Mouse (Mus musculus): ENCODE results near the gene Wdr17. TPM values are rescaled to one million over a fixed set of nuclear protein-coding genes. Genes with fewer than 3 reads are reported as not detected.

Gene Wdr17
- total RNA-seq, 1 experiment from 2014 or later = not detected

- ATAC-seq (ENCODE audit: extremely low read depth, insufficient number of reproducible peaks, low FRiP score, poor library complexity, severe bottlenecking) = no peak
Observed at GRCm38 (mm10) chr8:54808217-54808616, 78.8 kb downstream of the Wdr17 start.

GRCm38 (mm10) chr8:54806173-54806572, 80.8 kb downstream of the Wdr17 start:
- no peak for ATAC-seq (ENCODE audit: extremely low read depth, insufficient number of reproducible peaks, low FRiP score, poor library complexity, severe bottlenecking)

DNA sequence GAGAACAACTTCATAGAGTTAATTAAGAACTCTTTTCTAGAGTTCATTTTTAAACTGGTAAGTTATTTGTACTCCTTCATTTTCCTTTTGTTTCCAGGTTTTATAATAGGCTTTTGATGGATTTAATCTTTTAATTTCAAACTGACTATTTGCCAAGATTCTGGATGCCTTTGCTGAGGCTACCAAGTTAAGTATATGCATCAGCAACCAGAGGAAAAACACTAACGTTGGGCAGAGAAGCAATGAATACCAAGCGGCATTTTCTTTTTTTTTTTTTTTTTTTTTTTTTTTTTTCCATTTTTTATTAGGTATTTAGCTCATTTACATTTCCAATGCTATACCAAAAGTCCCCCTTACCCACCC, 94.3 kb downstream of the Wdr17 start:
- ATAC-seq (ENCODE audit: extremely low read depth, insufficient number of reproducible peaks, low FRiP score, poor library complexity, severe bottlenecking) = no peak

- ATAC-seq (ENCODE audit: extremely low read depth, insufficient number of reproducible peaks, low FRiP score, poor library complexity, severe bottlenecking) = no peak
Observed at GRCm38 (mm10) chr8:54791858-54792698, 94.9 kb downstream of the Wdr17 start.

GRCm38 (mm10) chr8:54780134-54780942, 106.6 kb downstream of the Wdr17 start:
- no peak for ATAC-seq (ENCODE audit: extremely low read depth, insufficient number of reproducible peaks, low FRiP score, poor library complexity, severe bottlenecking)

GRCm38 (mm10) chr8:54779317-54780133, 107.5 kb downstream of the Wdr17 start:
- ATAC-seq (ENCODE audit: extremely low read depth, insufficient number of reproducible peaks, low FRiP score, poor library complexity, severe bottlenecking) = no peak

- ATAC-seq (ENCODE audit: extremely low read depth, insufficient number of reproducible peaks, low FRiP score, poor library complexity, severe bottlenecking) = no peak
Observed at GRCm38 (mm10) chr8:54777012-54777411, 110.0 kb downstream of the Wdr17 start.

- ATAC-seq (ENCODE audit: extremely low read depth, insufficient number of reproducible peaks, low FRiP score, poor library complexity, severe bottlenecking) = no peak
Observed at GRCm38 (mm10) chr8:54776241-54776640, 110.7 kb downstream of the Wdr17 start.

DNA sequence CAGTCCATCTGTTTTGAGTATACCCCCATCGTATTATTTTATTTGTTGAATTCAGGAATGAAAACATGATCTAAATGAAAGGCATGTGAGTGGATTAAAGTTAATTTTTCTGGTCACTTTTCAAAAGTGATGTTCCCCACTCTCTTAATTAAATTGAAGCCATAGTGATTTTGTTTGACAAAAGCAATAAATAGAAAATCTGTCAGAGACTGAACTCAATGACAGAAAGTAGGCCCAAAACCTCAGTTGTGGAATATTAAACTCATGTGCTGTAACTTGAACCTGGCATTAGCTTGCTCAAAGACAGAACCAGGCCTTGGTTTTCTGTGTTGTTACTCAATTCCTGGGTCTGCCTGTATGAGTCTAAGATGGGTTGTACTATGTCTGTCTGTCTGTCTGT, 129.3 kb downstream of the Wdr17 start:
- no peak for ATAC-seq (ENCODE audit: extremely low read depth, insufficient number of reproducible peaks, low FRiP score, poor library complexity, severe bottlenecking)

- ATAC-seq (ENCODE audit: extremely low read depth, insufficient number of reproducible peaks, low FRiP score, poor library complexity, severe bottlenecking) = no peak
Observed at GRCm38 (mm10) chr8:54736660-54737312, 150.2 kb downstream of the Wdr17 start.

DNA sequence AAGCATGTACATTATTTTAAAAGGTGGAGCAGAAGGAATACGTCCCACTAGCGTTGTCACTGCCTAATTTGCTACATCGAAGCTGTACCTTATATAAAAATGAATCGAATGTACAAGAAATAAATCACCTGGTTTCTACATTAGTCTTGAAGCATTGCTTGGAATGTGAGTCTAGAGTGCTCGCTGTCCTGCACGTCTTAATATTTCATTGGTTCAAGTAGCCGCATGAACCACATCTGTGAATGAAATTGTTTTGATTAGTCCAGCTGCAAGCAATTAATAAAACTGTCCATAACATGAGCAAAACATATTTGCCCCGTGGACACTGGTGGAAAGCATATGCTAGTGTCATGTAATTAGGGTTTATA, 162.3 kb downstream of the Wdr17 start:
- ATAC-seq (ENCODE audit: extremely low read depth, insufficient number of reproducible peaks, low FRiP score, poor library complexity, severe bottlenecking) = no peak

- no peak for ATAC-seq (ENCODE audit: extremely low read depth, insufficient number of reproducible peaks, low FRiP score, poor library complexity, severe bottlenecking)
Observed at GRCm38 (mm10) chr8:54723976-54724667, 162.9 kb downstream of the Wdr17 start.

GRCm38 (mm10) chr8:54718515-54718914, 168.5 kb downstream of the Wdr17 start:
- no peak for ATAC-seq (ENCODE audit: extremely low read depth, insufficient number of reproducible peaks, low FRiP score, poor library complexity, severe bottlenecking)

DNA sequence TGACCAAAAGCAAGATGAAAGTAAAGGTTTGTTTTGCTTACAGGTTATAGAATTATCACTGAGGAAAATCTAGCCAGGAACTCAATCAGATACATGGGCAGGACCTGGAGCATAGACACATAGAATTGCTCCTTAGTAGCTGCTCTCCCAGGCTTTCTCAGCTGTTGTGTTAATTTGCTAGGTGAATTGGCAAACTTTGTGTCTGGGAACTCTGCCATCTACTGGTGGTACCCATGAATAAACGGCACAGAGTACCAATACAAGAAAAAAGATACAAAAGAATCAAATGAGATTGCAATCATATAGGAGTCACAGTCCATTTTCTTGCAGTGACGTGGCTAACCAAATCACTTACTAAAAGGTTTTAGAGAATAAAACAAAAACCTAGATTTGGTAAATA, 181.2 kb downstream of the Wdr17 start:
- ATAC-seq (ENCODE audit: extremely low read depth, insufficient number of reproducible peaks, low FRiP score, poor library complexity, severe bottlenecking) = no peak

- no peak for ATAC-seq (ENCODE audit: extremely low read depth, insufficient number of reproducible peaks, low FRiP score, poor library complexity, severe bottlenecking)
Observed at GRCm38 (mm10) chr8:54671806-54672205, 215.2 kb downstream of the Wdr17 start.

- no peak for ATAC-seq (ENCODE audit: extremely low read depth, insufficient number of reproducible peaks, low FRiP score, poor library complexity, severe bottlenecking)
Observed at GRCm38 (mm10) chr8:54667756-54668155, 219.2 kb downstream of the Wdr17 start.

- ATAC-seq (ENCODE audit: extremely low read depth, insufficient number of reproducible peaks, low FRiP score, poor library complexity, severe bottlenecking) = no peak
Observed at GRCm38 (mm10) chr8:54660675-54661074, 226.3 kb downstream of the Wdr17 start.

- no peak for ATAC-seq (ENCODE audit: extremely low read depth, insufficient number of reproducible peaks, low FRiP score, poor library complexity, severe bottlenecking)
Observed at GRCm38 (mm10) chr8:54659703-54660102, 227.3 kb downstream of the Wdr17 start.
